Mouse (Mus musculus): ENCODE data around the gene Atp2b2. TPM values are rescaled to one million over a fixed set of nuclear protein-coding genes. Genes with fewer than 3 reads are reported as not detected.

The Atp2b2 gene
- total RNA-seq, 1 experiment from 2014 or later: not detected

GRCm38 (mm10) chr6:113920466-113920865 is 121.9 kb downstream of the Atp2b2 start:
- ATAC-seq (replicated peaks in 1 of 2; ENCODE audit: insufficient read depth in 1 of 2, low FRiP score in 2 of 2, low TSS enrichment in 1 of 2, low read depth in 1 of 2, poor library complexity in 2 of 2, severe bottlenecking in 2 of 2): no peak

DNA sequence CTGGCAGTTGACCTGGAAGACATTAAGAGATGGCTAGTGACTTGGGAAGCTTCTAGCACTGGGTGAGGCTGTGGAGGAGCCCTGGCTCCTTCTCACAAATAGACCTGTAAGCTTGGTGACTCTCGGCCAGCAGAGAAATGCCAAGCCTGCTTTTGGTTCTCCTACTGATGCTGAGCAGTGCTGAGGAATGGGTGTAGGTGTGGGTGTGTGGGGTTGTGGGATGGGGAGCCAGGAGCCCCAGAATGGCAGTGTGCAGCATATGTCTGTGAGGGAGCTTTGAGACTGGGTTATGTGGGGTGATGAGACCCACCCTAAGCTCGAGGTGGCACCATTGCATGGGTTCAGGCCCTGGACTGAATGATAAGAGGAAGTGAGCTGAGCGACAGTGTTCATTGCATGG is 129.7 kb downstream of the Atp2b2 start:
- peak in 1 of 2 experiments; percentile 33; a peak in 1 of 4 replicates for ATAC-seq (replicated peaks in 1 of 2; ENCODE audit: insufficient read depth in 1 of 2, low FRiP score in 2 of 2, low TSS enrichment in 1 of 2, low read depth in 1 of 2, poor library complexity in 2 of 2, severe bottlenecking in 2 of 2)

- ATAC-seq (replicated peaks in 1 of 2; ENCODE audit: insufficient read depth in 1 of 2, low FRiP score in 2 of 2, low TSS enrichment in 1 of 2, low read depth in 1 of 2, poor library complexity in 2 of 2, severe bottlenecking in 2 of 2): no peak
Measured at GRCm38 (mm10) chr6:113911094-113911493, 131.3 kb downstream of the Atp2b2 start.

GRCm38 (mm10) chr6:113910411-113911055 is 131.9 kb downstream of the Atp2b2 start:
- ATAC-seq (replicated peaks in 1 of 2; ENCODE audit: insufficient read depth in 1 of 2, low FRiP score in 2 of 2, low TSS enrichment in 1 of 2, low read depth in 1 of 2, poor library complexity in 2 of 2, severe bottlenecking in 2 of 2): no peak

GRCm38 (mm10) chr6:113909836-113910235 is 132.6 kb downstream of the Atp2b2 start:
- ATAC-seq (replicated peaks in 1 of 2; ENCODE audit: insufficient read depth in 1 of 2, low FRiP score in 2 of 2, low TSS enrichment in 1 of 2, low read depth in 1 of 2, poor library complexity in 2 of 2, severe bottlenecking in 2 of 2): no peak

- no peak for ATAC-seq (replicated peaks in 1 of 2; ENCODE audit: insufficient read depth in 1 of 2, low FRiP score in 2 of 2, low TSS enrichment in 1 of 2, low read depth in 1 of 2, poor library complexity in 2 of 2, severe bottlenecking in 2 of 2)
Measured at GRCm38 (mm10) chr6:113908066-113908465, 134.3 kb downstream of the Atp2b2 start.

DNA sequence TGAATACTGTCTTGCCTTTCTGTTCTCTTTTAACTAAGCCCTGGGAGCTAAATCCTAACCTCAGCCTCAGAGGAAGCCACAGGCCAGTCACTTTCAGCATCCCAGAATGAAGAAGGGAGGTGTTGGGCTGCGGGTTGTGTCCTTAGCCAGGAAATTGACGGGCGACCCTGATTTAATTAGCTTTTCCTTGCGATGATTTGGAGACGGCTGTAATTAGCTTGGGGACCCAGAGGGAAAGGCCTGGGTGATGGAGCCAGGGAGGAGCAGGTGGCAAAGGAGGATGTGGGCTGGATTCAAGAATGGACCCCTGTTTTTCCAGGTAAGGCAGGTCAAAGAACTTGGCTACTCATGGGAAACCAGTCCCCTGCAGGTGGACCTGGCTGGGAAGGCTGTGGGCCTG is 138.0 kb downstream of the Atp2b2 start:
- ATAC-seq (replicated peaks in 1 of 2; ENCODE audit: insufficient read depth in 1 of 2, low FRiP score in 2 of 2, low TSS enrichment in 1 of 2, low read depth in 1 of 2, poor library complexity in 2 of 2, severe bottlenecking in 2 of 2): no peak

DNA sequence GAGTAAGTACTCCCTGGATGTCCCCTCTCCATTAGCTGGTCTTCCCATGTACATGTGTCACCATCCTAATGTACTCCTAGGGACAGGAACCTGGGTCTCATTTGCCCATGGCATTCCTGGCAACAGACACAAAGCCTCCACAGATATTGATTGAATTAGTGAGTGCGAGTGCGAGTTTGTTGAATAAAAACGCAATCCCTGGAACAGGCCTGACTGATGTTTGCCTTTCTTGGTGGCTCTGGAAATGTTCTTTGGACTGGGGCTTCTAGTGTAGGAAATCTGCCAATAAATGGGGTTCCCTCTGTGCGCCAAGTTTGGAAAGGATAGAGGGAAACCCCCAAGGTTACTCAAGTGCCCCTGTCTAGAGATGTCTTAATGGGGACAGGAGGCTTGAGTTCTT is 146.4 kb downstream of the Atp2b2 start:
- no peak for ATAC-seq (replicated peaks in 1 of 2; ENCODE audit: insufficient read depth in 1 of 2, low FRiP score in 2 of 2, low TSS enrichment in 1 of 2, low read depth in 1 of 2, poor library complexity in 2 of 2, severe bottlenecking in 2 of 2)

GRCm38 (mm10) chr6:113894008-113894407 is 148.4 kb downstream of the Atp2b2 start:
- ATAC-seq (replicated peaks in 1 of 2; ENCODE audit: insufficient read depth in 1 of 2, low FRiP score in 2 of 2, low TSS enrichment in 1 of 2, low read depth in 1 of 2, poor library complexity in 2 of 2, severe bottlenecking in 2 of 2): no peak

GRCm38 (mm10) chr6:113892091-113892674 is 150.2 kb downstream of the Atp2b2 start:
- ATAC-seq (replicated peaks in 1 of 2; ENCODE audit: insufficient read depth in 1 of 2, low FRiP score in 2 of 2, low TSS enrichment in 1 of 2, low read depth in 1 of 2, poor library complexity in 2 of 2, severe bottlenecking in 2 of 2): no peak

DNA sequence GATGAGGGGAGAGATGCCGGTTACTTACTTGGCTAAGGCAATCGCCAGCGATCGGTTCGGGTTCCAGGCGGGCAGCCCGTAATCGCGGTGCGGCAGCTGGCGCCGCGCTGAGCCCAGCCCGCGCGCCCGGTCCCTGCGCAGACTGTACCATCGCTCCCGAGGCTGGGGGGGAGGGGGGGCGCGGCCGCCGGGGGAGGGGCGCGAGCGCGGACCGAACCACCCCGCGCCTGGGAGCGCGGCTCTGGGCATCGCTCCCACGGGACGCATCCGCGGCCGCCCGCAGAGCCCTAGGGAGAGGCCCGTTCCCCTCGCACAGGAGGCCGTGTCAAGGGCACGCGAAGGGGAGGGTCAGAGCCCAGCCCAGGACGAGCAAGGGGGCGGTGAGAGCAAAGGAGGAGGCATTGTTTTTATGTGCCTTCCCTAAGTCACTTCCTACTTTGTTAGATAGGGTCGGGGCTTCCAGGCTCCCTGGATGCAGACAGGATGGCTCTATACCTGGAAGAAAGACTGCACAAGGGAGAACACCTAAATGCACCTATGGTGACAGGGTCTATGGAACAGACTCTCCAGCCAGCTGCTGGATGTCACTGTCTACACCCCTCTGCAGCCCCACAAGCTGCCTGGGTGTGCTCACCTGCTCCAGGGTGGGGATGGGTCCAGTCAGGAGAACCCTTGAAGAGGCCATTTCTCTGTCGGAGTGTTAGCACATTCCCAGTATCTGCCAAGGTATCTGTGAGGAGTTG is 151.0 kb downstream of the Atp2b2 start:
- no peak for ATAC-seq (replicated peaks in 1 of 2; ENCODE audit: insufficient read depth in 1 of 2, low FRiP score in 2 of 2, low TSS enrichment in 1 of 2, low read depth in 1 of 2, poor library complexity in 2 of 2, severe bottlenecking in 2 of 2)

DNA sequence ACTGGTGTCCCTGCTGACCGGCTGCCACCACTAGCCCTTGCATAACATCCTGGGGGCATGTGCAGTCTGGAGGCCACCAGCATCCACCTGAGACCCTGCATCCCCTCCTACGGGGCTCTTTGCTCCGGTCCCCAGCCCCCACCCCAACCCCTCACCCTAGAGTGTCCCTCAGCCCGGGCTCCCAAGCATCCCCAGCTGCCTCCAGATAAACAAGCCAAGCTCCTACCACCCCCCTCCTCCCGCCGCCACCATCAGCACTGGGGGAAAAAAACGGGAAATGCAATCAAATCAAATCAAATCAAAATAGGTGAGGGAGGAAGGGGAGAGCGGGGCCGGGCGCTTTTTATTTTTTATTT is 151.6 kb downstream of the Atp2b2 start:
- ATAC-seq (replicated peaks in 1 of 2; ENCODE audit: insufficient read depth in 1 of 2, low FRiP score in 2 of 2, low TSS enrichment in 1 of 2, low read depth in 1 of 2, poor library complexity in 2 of 2, severe bottlenecking in 2 of 2): no peak

DNA sequence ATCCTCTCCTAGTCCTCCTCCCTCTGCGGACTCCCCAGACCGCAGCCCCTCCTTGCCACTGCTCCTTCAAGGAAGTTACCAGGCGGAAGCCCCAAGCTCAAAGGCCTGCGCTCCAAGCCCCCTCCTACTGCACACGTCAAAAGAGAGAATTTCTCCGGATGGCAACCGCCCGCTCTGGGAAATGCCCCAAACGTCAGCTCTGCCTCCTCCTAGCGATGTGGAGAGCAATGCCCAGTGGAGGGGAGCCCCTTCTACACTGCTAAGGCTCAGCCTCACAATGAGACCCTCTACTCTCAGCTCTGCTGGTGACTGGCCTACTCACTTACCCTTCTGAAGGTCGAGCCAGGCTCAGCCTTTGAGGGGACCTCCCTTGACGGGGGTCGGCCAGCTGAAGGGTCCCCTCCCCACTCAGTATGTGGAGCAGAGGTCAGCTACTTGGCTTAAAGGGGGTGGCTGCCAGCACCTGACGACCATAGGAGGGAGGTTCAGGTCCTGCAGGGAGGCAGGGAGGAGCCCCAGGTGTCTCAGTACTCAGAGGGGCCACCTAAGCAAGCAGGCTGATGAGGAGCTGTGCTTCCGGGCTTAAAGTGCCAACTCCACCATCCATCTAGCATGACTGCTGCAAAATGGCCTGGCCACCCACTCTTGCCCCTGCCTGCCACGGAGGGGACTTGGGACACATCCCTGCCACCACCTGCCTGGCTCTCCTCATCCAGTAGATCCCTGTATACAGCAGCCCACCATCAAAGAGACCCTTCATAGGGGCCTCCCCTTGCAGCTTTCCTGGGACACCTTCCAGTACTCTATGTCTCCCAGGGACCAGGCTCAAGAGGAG is 152.2 kb downstream of the Atp2b2 start:
- no peak for ATAC-seq (replicated peaks in 1 of 2; ENCODE audit: insufficient read depth in 1 of 2, low FRiP score in 2 of 2, low TSS enrichment in 1 of 2, low read depth in 1 of 2, poor library complexity in 2 of 2, severe bottlenecking in 2 of 2)

DNA sequence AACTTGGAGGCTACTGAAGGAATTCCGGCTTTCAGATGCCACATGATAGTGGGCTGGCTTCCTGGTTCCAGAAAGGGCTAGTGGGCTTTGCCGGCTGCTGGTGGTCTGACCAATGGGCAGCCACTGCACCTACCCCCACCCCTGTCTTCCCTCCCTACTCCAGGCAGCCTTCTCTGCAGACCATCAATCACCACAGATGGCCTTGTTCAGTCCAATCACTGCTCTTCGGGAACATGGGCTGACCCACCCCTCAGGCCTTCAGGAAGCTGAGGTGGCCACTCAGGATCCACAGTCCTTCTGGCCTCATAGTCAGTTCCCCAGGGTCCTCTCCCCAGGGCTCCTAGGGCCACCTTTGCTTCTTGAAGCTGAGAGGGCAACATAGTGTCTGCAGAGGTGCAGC is 153.2 kb downstream of the Atp2b2 start:
- no peak for ATAC-seq (replicated peaks in 1 of 2; ENCODE audit: insufficient read depth in 1 of 2, low FRiP score in 2 of 2, low TSS enrichment in 1 of 2, low read depth in 1 of 2, poor library complexity in 2 of 2, severe bottlenecking in 2 of 2)

- ATAC-seq (replicated peaks in 1 of 2; ENCODE audit: insufficient read depth in 1 of 2, low FRiP score in 2 of 2, low TSS enrichment in 1 of 2, low read depth in 1 of 2, poor library complexity in 2 of 2, severe bottlenecking in 2 of 2): no peak
Measured at GRCm38 (mm10) chr6:113886886-113887285, 155.5 kb downstream of the Atp2b2 start.

DNA sequence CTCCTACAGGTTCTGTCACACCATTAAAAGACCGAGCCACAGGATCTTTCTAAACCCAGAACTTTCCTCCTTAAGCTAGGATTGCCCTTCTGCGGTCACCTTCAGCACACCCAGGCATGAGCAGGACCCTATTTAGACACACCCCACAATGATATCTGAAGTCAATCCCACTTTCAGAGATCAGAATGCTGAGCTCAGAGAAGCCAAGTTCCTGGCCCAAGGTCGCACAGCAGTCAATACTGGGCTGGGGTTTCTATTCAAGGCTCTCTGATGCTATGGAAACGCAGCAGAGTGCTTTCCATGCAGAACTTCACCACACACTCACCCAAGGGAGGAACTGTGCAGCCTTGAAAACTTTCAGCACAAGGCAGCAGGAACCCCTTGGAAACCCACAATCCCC is 157.6 kb downstream of the Atp2b2 start:
- no peak for ATAC-seq (replicated peaks in 1 of 2; ENCODE audit: insufficient read depth in 1 of 2, low FRiP score in 2 of 2, low TSS enrichment in 1 of 2, low read depth in 1 of 2, poor library complexity in 2 of 2, severe bottlenecking in 2 of 2)

DNA sequence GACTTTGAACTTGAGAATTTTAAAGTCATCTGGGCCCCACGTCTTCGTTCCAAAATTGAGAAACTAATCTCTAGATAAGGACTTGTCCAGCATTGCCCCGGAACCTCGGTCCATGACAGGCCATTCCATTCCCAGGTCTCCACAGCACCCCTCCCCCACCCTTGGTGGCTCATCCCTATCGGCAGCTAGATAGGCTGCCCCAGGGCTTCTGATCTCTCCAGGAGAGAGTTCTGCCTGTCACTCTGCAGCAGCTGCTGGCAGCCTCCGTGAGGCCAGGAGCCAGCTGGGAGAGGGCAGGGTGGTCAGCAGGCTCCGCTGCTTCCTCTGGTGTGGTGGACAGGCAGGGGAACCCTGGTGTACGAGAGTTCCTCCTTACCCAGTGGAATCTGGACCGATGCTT is 159.2 kb downstream of the Atp2b2 start:
- ATAC-seq (replicated peaks in 1 of 2; ENCODE audit: insufficient read depth in 1 of 2, low FRiP score in 2 of 2, low TSS enrichment in 1 of 2, low read depth in 1 of 2, poor library complexity in 2 of 2, severe bottlenecking in 2 of 2): no peak

DNA sequence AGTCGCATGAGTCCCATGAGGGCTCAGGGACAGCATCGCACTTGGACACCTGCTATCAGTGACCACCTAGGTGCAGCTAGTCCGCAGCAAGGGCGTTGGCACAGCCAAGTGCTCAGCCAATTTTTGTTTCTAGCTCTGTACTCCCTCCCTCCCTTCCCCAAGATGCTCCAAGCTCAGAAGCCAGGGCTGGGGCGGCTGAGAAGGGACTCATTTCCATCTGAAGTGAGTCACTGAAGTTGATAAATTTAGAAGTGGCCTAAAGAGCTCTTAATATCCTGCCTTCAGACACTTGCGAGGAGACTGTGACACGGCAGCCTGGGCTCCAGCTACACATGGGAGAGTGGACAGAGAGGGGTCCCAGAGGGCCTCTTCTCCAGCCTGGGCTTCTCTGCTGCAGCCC is 160.0 kb downstream of the Atp2b2 start:
- no peak for ATAC-seq (replicated peaks in 1 of 2; ENCODE audit: insufficient read depth in 1 of 2, low FRiP score in 2 of 2, low TSS enrichment in 1 of 2, low read depth in 1 of 2, poor library complexity in 2 of 2, severe bottlenecking in 2 of 2)
